Mouse (Mus musculus): ENCODE measurements around the gene Ccl17. TPM values are rescaled to one million over a fixed set of nuclear protein-coding genes. Genes with fewer than 3 reads are reported as not detected.

Ccl17 gene
- total RNA-seq, 2 experiments from 2014 or later, result not detected

- H3K27ac ChIP-seq, result no peak overlapping the region
- DNase-seq, result no peak
- TF ChIP-seq CTCF (IDR thresholded peaks at IDR 0.05), result no peak
- no peak overlapping the region for H3K4me3 ChIP-seq
- intact Hi-C loops (cut with DNase I), result no loop called here
Measured at GRCm38 (mm10) chr8:94780491-94781154, 29.6 kb upstream of the Ccl17 start.

DNA sequence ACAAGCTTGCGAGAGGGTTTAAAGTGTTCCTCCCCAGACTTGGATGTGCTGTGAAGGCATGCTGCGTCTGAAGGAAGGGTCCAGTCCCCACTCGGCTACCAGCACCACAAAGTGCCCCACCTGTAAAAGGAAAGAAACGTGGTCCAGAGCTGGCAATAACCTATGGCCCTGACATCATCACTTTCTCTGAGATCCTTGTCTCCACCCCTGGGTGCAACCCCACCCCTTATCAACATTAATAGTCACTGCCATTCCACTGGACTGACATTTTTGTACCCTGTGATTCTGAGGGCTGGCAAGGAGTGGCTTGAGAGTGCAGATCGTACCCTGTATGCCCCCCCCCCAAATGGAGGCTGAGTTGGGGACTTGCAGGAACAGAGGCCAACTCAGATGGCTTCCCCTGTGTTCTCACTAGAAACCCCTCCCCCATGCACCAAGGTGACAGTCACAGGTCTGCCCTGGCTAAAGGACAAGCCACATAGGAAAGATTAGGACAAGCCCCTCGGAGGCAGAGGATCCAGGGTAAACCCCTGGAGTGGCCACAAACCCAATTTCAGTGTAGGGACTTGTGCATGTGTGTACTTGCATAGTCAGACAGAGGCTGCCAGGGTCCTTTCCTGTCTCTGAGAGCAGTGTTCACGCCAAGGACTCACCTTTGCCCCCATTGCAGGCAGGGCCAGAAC lies 29.0 kb upstream of the Ccl17 start:
- no peak for DNase-seq
- H3K27ac ChIP-seq, result peak overlapping the region; percentile 24; the same call in 1 of the 2 replicates
- no peak for TF ChIP-seq CTCF (IDR thresholded peaks at IDR 0.05)
- H3K4me3 ChIP-seq, result no peak overlapping the region
- intact Hi-C loops (cut with DNase I), result no loop called here

DNA sequence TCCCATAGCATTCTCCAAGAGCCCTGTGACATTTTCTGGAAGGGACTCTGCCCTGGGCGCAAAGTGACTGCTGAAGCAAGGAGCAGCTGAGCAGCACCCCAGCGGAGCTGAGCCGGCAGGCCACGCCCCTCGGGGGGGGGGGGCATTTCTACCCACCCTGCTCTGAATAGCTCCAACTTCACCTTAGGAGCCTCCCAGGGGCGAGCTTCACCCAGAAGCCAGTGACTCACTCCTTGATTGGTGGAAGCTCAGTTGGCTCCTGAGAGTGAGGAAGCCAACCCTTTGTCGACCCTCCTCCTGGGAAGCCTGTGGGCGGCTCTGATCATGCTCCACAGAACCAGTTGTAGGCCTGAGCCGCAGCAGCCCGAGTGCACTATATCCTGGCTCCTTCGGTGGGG lies 28.4 kb upstream of the Ccl17 start:
- peak; percentile 36 for DNase-seq
- Histone ChIP-seq H3K27ac (no peak overlapping the region), H3K4me3 (no peak overlapping the region)
- no peak for TF ChIP-seq CTCF (IDR thresholded peaks at IDR 0.05)
- intact Hi-C loops (cut with DNase I), result no loop called here

DNA sequence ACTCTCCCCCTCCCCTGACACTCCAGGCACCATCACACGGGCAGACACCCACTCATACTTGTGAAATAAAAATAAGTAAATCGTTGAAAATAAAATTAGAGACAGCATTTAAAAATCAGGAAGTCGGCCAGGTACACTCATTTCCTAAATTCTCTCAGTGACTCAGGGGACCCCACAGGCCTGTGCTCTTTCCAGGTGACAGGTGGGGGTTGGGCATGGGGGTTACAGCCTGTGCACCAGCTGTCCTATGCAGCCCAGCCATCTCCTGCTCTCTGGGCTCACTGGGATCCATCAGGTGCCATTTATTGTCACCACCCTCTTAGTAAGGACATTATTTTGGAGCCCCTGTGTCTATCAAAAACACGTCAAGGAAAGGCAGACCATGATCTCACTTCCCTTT lies 26.4 kb upstream of the Ccl17 start:
- intact Hi-C loops (cut with DNase I), result no loop called here
- TF ChIP-seq CTCF (IDR thresholded peaks at IDR 0.05), result no peak
- peak overlapping the region; percentile 5; the same call in 1 of the 2 replicates for H3K4me3 ChIP-seq
- no peak for DNase-seq
- H3K27ac ChIP-seq, result no peak overlapping the region

GRCm38 (mm10) chr8:94785247-94785985 lies 24.8 kb upstream of the Ccl17 start:
- TF ChIP-seq CTCF (IDR thresholded peaks at IDR 0.05), result peak; percentile 54
- Histone ChIP-seq H3K4me3 (no peak overlapping the region), H3K27ac (peak overlapping the region; percentile 31; the same call in 1 of the 2 replicates)
- peak; percentile 56 for DNase-seq
- intact Hi-C loops (cut with DNase I), result no loop called here

DNA sequence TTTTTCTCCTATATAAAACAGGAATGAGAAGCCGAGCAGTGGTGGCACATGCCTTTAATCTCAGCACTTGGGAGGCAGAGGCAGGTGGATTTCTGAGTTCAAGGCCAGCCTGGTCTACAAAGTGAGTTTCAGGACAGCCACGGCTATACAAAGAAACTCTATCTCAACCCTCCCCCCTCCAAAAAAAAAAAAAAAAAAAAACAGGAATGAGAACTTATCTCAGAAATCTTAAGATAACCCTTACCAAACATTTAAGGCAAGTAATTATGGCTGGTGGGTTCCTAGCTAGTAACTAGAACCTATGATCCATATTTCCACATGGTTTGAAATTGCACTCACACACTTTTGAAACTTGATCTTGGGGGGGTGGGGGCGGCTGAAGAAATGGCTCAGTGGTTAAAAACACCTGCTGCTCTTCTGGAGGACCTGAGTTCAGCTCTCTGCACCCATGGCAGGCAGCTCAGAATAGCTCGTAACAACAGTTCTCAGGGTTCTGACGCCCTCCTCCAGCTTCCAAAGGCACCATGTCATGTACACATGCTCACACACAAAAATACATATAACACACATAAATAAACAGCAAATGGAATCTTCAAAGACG lies 24.2 kb upstream of the Ccl17 start:
- no peak for DNase-seq
- TF ChIP-seq CTCF (IDR thresholded peaks at IDR 0.05), result no peak
- Histone ChIP-seq H3K4me3 (no peak overlapping the region), H3K27ac (no peak overlapping the region)
- intact Hi-C loops (cut with DNase I), result no loop called here

GRCm38 (mm10) chr8:94787524-94788501 lies 22.4 kb upstream of the Ccl17 start:
- intact Hi-C loops (cut with DNase I), result no loop called here
- peak overlapping the region; percentile 58; the same call in 1 of the 2 replicates for H3K27ac ChIP-seq
- TF ChIP-seq CTCF (IDR thresholded peaks at IDR 0.05), result no peak
- H3K4me3 ChIP-seq, result no peak overlapping the region; the same call in 1 of the 2 replicates
- peak; percentile 76 for DNase-seq

DNA sequence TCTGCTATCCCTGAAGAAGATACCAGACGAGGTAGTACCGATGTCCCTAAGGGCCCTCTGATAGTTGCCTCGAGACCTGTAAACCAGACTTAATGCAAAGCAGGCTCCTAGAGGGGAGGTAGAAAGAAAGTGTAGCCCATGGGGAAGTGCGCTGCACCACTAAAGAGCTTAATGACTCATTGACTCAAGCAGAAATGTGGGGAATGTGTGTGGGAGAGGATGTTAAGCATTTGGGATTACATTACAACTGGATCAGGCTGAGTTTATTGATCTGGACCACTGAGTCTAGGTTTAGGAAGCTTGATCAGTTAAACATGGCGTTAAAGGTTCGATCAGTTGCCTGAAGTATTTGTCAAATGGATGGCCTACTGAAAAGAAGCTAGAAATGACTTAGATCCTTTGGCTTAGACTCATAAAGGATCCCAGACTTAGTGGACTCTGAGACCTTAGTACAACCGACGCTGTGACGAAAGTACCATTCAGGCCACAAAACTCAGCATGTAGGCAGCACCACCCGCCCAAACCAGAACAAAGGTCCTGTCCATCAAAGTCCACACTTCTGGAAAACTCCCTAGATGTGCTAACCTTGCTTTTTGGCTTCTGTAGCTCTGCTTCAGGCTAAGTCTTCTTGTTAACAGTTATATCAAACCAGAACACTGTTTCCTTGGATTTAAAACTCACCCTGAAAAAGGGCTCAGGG lies 20.8 kb upstream of the Ccl17 start:
- no peak for DNase-seq
- TF ChIP-seq CTCF (IDR thresholded peaks at IDR 0.05), result no peak
- Histone ChIP-seq H3K27ac (no peak overlapping the region), H3K4me3 (no peak overlapping the region)
- intact Hi-C loops (cut with DNase I), result no loop called here

- no peak overlapping the region for H3K4me3 ChIP-seq
- no peak for DNase-seq
- intact Hi-C loops (cut with DNase I), result no loop called here
- no peak for TF ChIP-seq CTCF (IDR thresholded peaks at IDR 0.05)
- H3K27ac ChIP-seq, result no peak overlapping the region
Measured at GRCm38 (mm10) chr8:94794368-94794767, 15.9 kb upstream of the Ccl17 start.

DNA sequence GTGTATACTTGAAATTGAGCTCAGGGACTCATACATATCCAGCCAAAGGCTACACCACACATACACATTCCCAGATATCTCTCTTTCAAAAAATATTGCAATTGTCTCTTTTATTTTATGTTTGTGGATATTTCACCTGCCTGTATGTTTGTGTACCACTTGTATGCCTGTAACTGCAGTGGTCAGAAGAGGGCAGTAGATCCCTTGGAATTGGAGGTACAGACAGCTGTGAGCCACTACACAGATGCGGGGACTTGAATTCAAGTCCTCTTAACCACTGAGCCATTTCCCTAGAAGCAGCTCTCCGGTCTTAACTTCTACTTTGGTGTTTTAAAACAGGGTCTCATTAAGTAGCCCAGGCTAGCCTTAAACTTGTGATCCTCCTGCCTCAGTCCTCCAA lies 15.5 kb upstream of the Ccl17 start:
- intact Hi-C loops (cut with DNase I), result no loop called here
- 0 out of 2 replicates have a peak, but pooled peaks have one; percentile 2 for TF ChIP-seq CTCF (IDR thresholded peaks at IDR 0.05)
- no peak for DNase-seq
- Histone ChIP-seq H3K4me3 (no peak overlapping the region), H3K27ac (no peak overlapping the region)

DNA sequence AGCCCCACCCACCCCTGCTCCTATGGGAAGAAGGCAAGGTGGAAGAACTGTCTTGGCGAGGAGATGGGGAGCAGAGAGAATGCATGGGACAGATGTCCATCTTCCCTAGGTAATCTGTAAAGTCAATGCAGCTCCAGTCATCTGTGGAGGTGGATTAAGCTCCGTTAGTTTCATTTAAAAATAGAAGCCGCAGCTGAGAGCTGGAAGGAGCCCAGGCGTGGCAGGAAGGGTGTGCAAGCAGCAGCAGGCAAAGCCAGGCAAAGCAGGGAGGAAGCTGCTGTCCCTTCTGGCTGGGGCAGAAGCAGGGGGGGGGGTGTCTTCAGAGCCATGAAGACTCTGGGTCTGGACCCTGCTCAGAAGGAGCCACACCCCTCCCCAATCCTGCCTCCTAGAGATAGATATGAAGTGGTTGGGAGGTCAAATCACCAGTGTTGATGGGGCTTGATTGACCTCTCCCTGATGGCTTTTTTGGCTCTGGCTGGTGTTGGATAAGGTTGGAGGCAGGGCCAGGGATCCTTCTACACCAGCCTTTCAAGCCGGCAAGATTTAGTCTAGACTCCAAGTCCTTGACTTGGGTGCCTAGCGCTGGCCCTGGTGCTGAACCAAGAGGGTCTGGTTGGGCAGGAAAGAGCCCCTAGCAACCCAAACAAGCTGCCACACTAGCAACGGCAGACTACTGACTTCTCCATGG lies 9.8 kb upstream of the Ccl17 start:
- H3K27ac ChIP-seq, result no peak overlapping the region
- no peak for TF ChIP-seq CTCF (IDR thresholded peaks at IDR 0.05)
- H3K4me3 ChIP-seq, result no peak overlapping the region
- DNase-seq, result peak; percentile 53
- intact Hi-C loops (cut with DNase I), result no loop called here
